Mouse (Mus musculus) embryonic facial prominence, embryonic 15.5 days (tissue): ENCODE results near the gene Ltbp3. TPM values are rescaled to one million over a fixed set of nuclear protein-coding genes. Genes with fewer than 3 reads are reported as not detected.

Source experiments
- ATAC-seq: fragments of 200-750 bp; cut with Nextera tagmentation; 2 replicates; pipeline ENCODE4 v1.8.0; 2017; ENCODE audit warnings: low read depth, moderate TSS enrichment; ENCODE audit not compliant: insufficient number of reproducible peaks, low FRiP score, low TSS enrichment
- H3K27ac ChIP-seq: fragments of 300-500 bp; sonication (generic); replicated peaks from 2 replicates; pipeline ENCODE4 v1.5.1; 2015; ENCODE audit warnings: mild to moderate bottlenecking, inconsistent platforms
- H3K27me3 ChIP-seq: fragments of 300-500 bp; sonication (generic); 2 replicates; pipeline ENCODE4 v1.6.1; 2015; ENCODE audit warnings: inconsistent platforms
- H3K36me3 ChIP-seq: fragments of 300-500 bp; sonication (generic); 2 replicates; pipeline ENCODE4 v1.6.1; 2015; ENCODE audit warnings: mild to moderate bottlenecking, inconsistent platforms
- H3K4me1 ChIP-seq: fragments of 300-500 bp; sonication (generic); 2 replicates; pipeline ENCODE4 v1.6.1; 2015; ENCODE audit warnings: inconsistent platforms
- H3K4me2 ChIP-seq: fragments of 300-500 bp; sonication (generic); replicated peaks from 2 replicates; pipeline ENCODE4 v1.6.1; 2015; ENCODE audit warnings: mild to moderate bottlenecking, inconsistent platforms
- H3K4me3 ChIP-seq: fragments of 300-500 bp; sonication (generic); replicated peaks from 2 replicates; pipeline ENCODE4 v1.5.1; 2015; ENCODE audit warnings: mild to moderate bottlenecking, inconsistent platforms
- H3K9ac ChIP-seq: fragments of 300-500 bp; sonication (generic); 2 replicates; pipeline ENCODE4 v1.6.1; 2015; ENCODE audit warnings: inconsistent platforms
- H3K9me3 ChIP-seq: fragments of 300-500 bp; sonication (generic); replicated peaks from 2 replicates; pipeline ENCODE4 v1.6.1; 2016; ENCODE audit warnings: inconsistent platforms
- WGBS: fragments of 180-500 bp; shearing (Covaris S2); methylation state at CpG from one replicate; pipeline ENCODE4 v1.1.7; 2015; 5-methylcytosine and 5-hydroxymethylcytosine counted together
- polyA plus RNA-seq: library from polyadenylated mRNA; unstranded; fragments of >200 nt; fragmentation: Nextera tagmentation; extraction: Ambion mirVana; gene quantifications from 2 replicates; pipeline ENCODE4 v1.2.1, GENCODE M21; 2015

Ltbp3 gene
- polyA plus RNA-seq, 1 experiment from 2014 or later = 53.5 TPM

DNA sequence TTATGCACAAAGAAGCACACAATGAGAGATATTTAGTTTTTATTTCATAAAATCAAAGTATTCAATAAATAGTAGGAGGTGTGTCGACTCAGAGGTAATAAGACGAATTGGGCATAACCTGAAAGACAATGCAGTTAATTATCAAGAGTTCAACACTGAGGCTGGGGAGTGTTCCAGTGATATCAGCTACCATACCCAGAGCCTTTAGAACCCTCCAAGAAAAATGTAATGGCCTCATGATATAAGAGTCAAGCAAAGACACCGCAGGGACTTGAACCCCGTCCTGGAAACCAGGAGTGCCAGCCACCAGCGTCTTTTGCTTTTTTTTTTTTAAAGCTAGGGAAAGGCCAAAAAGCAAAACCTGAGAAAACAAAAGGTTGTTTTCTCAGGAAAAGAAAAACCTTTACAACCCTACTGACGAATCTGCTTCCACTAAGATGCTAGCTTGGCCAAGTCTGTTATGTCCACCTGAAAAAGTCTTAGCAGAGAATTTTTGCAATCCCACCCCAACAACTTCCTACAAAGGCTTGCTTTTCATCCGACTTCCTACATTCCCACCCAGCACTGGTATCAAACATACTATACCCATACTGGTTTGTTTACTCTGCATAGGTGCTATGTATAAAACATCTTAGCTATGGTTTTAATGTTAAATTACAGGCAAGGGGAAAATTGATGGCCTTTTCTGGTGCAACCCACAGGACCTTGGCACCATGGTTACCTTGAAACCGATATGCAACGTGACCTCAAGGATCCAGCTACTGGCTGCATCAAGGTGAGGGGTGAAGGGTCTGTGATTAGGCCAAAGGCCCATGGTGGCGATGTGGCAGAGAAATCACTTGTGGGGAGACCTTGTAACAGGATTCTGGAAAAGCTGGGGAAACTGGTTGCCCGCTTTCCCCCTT lies 55.2 kb downstream of the Ltbp3 start:
- peak overlapping the region; percentile 35 for H3K27ac ChIP-seq
- H3K4me2 ChIP-seq = peak overlapping the region; percentile 87
- H3K36me3 ChIP-seq = peaks cover 42% of the 10 kb centered on the region
- H3K4me3 ChIP-seq = peak overlapping the region; percentile 73
- H3K9me3 ChIP-seq = no peaks in the 10 kb centered on the region
- peaks cover 32% of the 10 kb centered on the region for H3K4me1 ChIP-seq
- peak overlapping the region; percentile 33 for H3K9ac ChIP-seq
- H3K27me3 ChIP-seq = no peaks in the 10 kb centered on the region
- no peak for ATAC-seq
- 53% methylated on average over 11 of the region's 11 CpGs for WGBS

GRCm38 (mm10) chr19:5796573-5797111 lies 55.9 kb downstream of the Ltbp3 start:
- H3K9me3 ChIP-seq = no peaks in the 10 kb centered on the region
- peaks cover 32% of the 10 kb centered on the region for H3K4me1 ChIP-seq
- no peaks in the 10 kb centered on the region for H3K27me3 ChIP-seq
- peak overlapping the region; percentile 33 for H3K9ac ChIP-seq
- peak overlapping the region; percentile 87 for H3K4me2 ChIP-seq
- peak overlapping the region; percentile 73 for H3K4me3 ChIP-seq
- H3K36me3 ChIP-seq = peaks cover 42% of the 10 kb centered on the region
- peak overlapping the region; percentile 35 for H3K27ac ChIP-seq
- 38% methylated on average over 7 of the region's 7 CpGs for WGBS
- ATAC-seq = no peak

DNA sequence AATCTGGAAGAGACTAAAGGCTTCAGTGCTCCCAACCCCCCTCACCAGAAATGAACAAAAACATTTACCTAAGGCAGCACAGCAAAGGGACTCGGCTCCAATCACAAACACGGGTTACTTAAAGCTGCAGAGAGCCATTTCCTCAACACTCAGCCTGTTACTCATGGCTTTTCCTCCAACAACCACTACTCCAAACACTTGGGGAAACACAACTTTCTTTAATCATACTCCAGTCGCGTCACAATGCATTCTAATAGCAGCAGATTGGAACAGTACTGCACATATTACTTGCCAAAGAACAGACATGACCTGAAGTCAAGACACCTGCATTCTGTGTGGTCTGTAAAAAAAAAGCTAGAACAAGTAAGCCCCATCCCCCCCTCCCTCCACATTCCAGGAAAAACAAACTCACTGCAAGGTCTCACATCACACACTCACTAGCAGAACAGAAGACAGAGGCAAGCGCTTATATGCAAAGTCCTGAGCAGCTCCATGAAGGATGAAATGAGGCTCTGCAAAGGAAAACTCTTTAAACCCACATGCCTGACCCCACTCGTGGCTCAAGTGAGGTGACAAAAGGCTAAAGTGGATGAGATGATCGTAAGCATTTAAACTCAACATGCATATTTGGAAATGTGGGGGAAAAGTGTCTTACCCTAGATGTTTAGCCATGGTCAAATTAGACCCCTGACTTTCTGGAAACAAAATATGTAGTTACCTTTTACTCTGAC lies 56.8 kb downstream of the Ltbp3 start:
- Histone ChIP-seq H3K9me3 (no peaks in the 10 kb centered on the region), H3K4me3 (peak overlapping the region; percentile 73), H3K9ac (peak overlapping the region; percentile 33), H3K4me1 (peaks cover 32% of the 10 kb centered on the region), H3K27ac (peak overlapping the region; percentile 35), H3K27me3 (no peaks in the 10 kb centered on the region), H3K36me3 (peaks cover 42% of the 10 kb centered on the region), H3K4me2 (peak overlapping the region; percentile 87)
- ATAC-seq = no peak
- 7% methylated on average over 7 of the region's 7 CpGs for WGBS

DNA sequence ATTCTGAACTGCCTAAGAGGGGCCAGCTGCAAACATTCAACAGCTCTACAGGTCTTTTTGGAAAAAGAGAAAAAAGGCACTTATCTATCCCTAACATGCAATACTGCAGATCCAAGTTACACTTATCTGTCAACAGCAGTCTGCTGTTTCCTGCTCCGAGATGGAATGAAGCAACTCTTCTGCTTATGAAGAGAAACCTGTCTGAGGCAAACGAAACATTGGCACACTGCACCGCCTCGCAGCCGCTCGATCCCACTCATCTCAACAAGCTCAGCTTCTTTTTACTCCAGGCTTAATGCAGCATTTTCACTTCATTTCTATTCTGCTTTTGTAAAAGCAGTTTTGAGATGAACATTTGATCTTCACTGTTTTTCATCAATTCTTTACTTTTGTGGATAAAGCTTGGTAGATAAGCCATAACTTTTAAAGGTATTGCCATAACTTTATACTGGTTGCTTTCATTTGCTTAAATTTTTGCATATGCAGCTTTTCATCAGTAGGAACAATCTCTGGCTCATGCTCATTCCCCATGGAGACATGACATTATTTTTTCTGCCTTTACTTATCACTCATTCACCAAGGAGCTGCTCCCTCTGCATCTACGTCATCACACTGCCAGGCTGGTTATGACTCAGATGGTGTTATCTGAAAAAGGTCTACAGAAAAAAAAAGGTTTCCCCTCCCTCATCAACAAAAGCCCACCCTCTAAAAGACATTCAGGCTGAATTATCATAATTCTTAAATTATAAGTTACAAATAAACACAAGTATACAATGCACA lies 58.2 kb downstream of the Ltbp3 start:
- Histone ChIP-seq H3K27ac (peak overlapping the region; percentile 55; the same call in 1 of the 2 replicates), H3K9ac (peak overlapping the region; percentile 62), H3K27me3 (no peaks in the 10 kb centered on the region), H3K36me3 (peaks cover 42% of the 10 kb centered on the region), H3K4me3 (peak overlapping the region; percentile 73), H3K4me2 (peak overlapping the region; percentile 87), H3K4me1 (peaks cover 37% of the 10 kb centered on the region), H3K9me3 (no peaks in the 10 kb centered on the region)
- no peak for ATAC-seq
- WGBS = 0% methylated on average over 7 of the region's 7 CpGs

DNA sequence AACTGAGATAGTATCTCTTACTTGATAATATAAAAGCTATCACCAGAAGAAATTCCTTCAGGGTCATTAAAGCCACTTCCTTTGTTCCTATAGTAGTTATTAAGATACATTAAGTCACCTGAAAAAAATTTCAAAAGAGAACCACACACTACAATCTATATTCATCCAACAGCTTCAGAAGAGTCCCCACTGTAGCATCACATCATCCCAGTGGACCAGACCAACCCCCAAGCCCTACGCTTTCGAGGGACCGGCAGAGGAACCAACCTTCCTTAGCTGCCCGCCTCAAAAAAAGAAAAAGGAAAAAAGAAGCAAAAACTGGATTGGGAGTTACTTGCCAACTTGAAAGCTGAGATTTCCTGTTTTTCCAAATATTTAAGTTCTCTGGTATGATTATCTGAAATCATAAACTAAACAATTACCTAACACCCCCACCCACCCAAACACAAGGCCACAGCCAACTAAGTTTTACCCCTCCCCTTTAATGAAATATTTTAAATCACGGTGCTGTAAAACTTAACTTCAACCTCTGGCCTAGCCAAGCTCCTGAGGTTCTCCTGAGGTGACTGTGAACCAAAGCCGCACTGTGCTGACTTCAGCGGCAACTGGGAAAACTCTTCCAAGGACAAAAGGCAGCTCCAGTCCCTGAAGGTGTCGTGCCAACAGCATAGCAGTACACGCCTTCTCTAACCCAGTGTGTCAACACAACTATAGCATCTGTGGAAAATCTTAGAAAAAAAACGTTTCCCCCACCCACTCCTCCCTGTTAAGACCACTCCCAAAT lies 59.1 kb downstream of the Ltbp3 start:
- Histone ChIP-seq H3K9ac (peak overlapping the region; percentile 93), H3K4me1 (peaks cover 41% of the 10 kb centered on the region), H3K27me3 (no peaks in the 10 kb centered on the region), H3K27ac (peak overlapping the region; percentile 85), H3K36me3 (peaks cover 41% of the 10 kb centered on the region), H3K9me3 (no peaks in the 10 kb centered on the region), H3K4me3 (peak overlapping the region; percentile 73), H3K4me2 (peak overlapping the region; percentile 87)
- WGBS = under 1% methylated on average over 10 of the region's 10 CpGs
- no peak for ATAC-seq

- H3K9me3 ChIP-seq = no peaks in the 10 kb centered on the region
- H3K4me1 ChIP-seq = peaks cover 41% of the 10 kb centered on the region
- peak overlapping the region; percentile 73 for H3K4me3 ChIP-seq
- H3K36me3 ChIP-seq = peaks cover 37% of the 10 kb centered on the region
- 2% methylated on average over 2 of the region's 2 CpGs for WGBS
- H3K27ac ChIP-seq = peak overlapping the region; percentile 85
- ATAC-seq = no peak
- H3K9ac ChIP-seq = peak overlapping the region; percentile 93
- H3K4me2 ChIP-seq = peak overlapping the region; percentile 87
- H3K27me3 ChIP-seq = no peaks in the 10 kb centered on the region
These were observed 59.6 kb downstream of the Ltbp3 start for GRCm38 (mm10) chr19:5800350-5800631.

DNA sequence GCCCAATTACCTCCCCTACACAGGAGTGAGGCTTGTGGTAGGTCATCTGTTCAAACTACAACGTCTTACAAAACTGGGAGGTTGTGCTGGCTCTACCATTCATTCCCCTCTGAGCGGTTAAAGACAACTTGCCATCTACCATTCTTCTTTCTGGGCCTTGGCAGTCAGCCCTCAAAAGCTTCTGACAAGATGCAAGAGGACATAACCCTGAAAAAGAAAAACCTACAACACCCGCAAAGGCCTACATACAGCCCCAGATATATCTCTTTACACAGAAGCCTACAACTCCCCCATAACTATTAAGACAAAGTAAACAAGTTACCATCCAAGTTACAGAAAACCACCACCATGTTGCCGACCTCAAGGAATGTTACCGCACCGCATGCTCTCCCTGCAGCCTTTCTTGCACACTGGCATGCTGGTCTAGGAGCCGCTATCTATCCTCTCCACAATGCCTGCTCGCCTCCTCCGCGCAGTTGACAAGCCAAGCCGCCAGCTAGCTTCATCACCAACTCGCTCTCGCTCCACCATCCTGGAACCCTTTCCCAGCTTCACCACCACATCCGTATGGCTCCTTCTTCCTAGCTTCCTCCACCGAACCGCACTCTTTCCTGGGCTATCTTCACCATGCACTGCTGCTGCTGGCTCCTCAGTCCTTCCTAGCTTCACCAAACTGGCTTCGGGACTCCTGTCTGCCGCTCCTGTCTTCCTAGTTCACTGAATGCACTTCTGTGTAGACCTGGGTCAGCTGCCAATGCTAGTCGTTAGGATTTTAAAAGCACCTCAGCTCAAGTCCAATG lies 60.1 kb downstream of the Ltbp3 start:
- Histone ChIP-seq H3K4me1 (peaks cover 40% of the 10 kb centered on the region), H3K9me3 (no peaks in the 10 kb centered on the region), H3K4me3 (peak overlapping the region; percentile 73), H3K27me3 (no peaks in the 10 kb centered on the region), H3K9ac (peak overlapping the region; percentile 93), H3K4me2 (peak overlapping the region; percentile 87), H3K36me3 (peaks cover 31% of the 10 kb centered on the region), H3K27ac (peak overlapping the region; percentile 85)
- WGBS = 0% methylated on average over 19 of the region's 19 CpGs
- ATAC-seq = no peak

GRCm38 (mm10) chr19:5801432-5801964 lies 60.8 kb downstream of the Ltbp3 start:
- Histone ChIP-seq H3K27me3 (no peaks in the 10 kb centered on the region), H3K36me3 (peaks cover 24% of the 10 kb centered on the region), H3K4me1 (peaks cover 39% of the 10 kb centered on the region), H3K4me3 (peak overlapping the region; percentile 73), H3K4me2 (peak overlapping the region; percentile 87), H3K9me3 (no peaks in the 10 kb centered on the region), H3K27ac (peak overlapping the region; percentile 100), H3K9ac (peak overlapping the region; percentile 93)
- WGBS = 3% methylated on average over 3 of the region's 3 CpGs
- ATAC-seq = no peak

DNA sequence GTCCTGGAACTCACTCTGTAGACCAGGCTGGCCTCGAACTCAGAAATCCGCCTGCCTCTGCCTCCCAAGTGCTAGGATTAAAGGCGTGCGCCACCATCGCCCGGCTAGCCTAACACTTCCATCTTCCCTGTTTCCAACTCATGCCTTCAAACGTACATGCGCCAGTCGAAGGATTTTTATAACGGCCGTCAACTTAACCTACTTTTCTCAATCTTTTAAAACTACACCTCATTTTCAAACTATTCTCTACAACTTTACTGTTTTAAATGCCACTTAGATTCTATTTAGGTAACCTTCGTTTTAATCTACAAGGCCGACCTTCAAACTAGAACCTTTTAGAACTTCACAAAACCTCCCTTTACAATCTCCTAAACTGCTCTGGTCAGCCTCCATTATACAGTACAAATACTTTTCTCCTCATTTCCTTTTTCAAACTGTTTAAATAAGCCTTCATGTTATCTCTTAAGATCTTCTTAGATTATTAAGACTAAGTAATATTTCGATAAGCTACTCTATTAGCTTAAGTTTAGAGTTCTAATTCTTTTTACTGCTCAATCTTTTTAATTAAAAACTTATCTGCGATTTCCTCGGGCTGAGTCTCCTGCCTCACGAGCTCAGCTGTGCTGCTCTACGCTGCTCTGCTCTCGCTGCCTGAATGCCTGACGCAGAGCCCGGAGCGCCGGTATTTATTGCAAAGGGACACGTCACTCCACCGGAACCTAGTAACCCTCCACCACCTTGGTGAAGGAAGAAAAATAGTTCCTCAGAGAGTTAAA lies 61.5 kb downstream of the Ltbp3 start:
- WGBS = under 1% methylated on average over 25 of the region's 25 CpGs
- peak; percentile 63; the same call in 1 of the 2 replicates for ATAC-seq

More for the DNA sequence above, 61.5 kb downstream of the Ltbp3 start:
- peak overlapping the region; percentile 73 for H3K4me3 ChIP-seq
- H3K9ac ChIP-seq = peak overlapping the region; percentile 93
- H3K9me3 ChIP-seq = no peaks in the 10 kb centered on the region
- peak overlapping the region; percentile 100 for H3K27ac ChIP-seq
- no peaks in the 10 kb centered on the region for H3K27me3 ChIP-seq
- peaks cover 38% of the 10 kb centered on the region for H3K4me1 ChIP-seq
- H3K4me2 ChIP-seq = peak overlapping the region; percentile 87
- peaks cover 17% of the 10 kb centered on the region; the same call in 1 of the 2 replicates for H3K36me3 ChIP-seq
